Mouse (Mus musculus) forebrain, embryonic 15.5 days (tissue): ENCODE data around the gene Mylpf. TPM values are rescaled to one million over a fixed set of nuclear protein-coding genes. Genes with fewer than 3 reads are reported as not detected.
A peak's percentile ranks its signal among the peaks of the same experiment; 100 is the strongest.

Source experiments
- ATAC-seq: fragments of 200-750 bp; cut with Nextera tagmentation; replicated peaks from 2 replicates; pipeline ENCODE4 v1.8.0; 2017; ENCODE audit warnings: mild to moderate bottlenecking, moderate TSS enrichment, moderate library complexity
- H3K27ac ChIP-seq: fragments of 300-500 bp; sonication (generic); replicated peaks from 2 replicates; pipeline ENCODE4 v1.5.1; 2015; ENCODE audit warnings: mild to moderate bottlenecking, inconsistent platforms
- H3K27me3 ChIP-seq: fragments of 300-500 bp; sonication (generic); 2 replicates; pipeline ENCODE4 v1.6.1; 2015; ENCODE audit warnings: inconsistent platforms
- H3K36me3 ChIP-seq: fragments of 300-500 bp; sonication (generic); 2 replicates; pipeline ENCODE4 v1.6.1; 2015; ENCODE audit warnings: mild to moderate bottlenecking, inconsistent platforms
- H3K4me1 ChIP-seq: fragments of 300-500 bp; sonication (generic); 2 replicates; pipeline ENCODE4 v1.6.1; 2015; ENCODE audit warnings: inconsistent platforms
- H3K4me2 ChIP-seq: fragments of 300-500 bp; sonication (generic); replicated peaks from 2 replicates; pipeline ENCODE4 v1.6.1; 2015; ENCODE audit warnings: mild to moderate bottlenecking, inconsistent platforms
- H3K4me3 ChIP-seq: fragments of 300-500 bp; sonication (generic); 2 replicates; pipeline ENCODE4 v1.5.1; 2015; ENCODE audit warnings: mild to moderate bottlenecking, inconsistent platforms
- H3K9ac ChIP-seq: fragments of 300-500 bp; sonication (generic); replicated peaks from 2 replicates; pipeline ENCODE4 v1.6.1; 2015; ENCODE audit warnings: mild to moderate bottlenecking, inconsistent platforms
- H3K9me3 ChIP-seq: fragments of 300-500 bp; sonication (generic); 2 replicates; pipeline ENCODE4 v1.6.1; 2016; ENCODE audit warnings: inconsistent platforms
- WGBS: fragments of 180-500 bp; shearing (Covaris S2); methylation state at CpG from one replicate; pipeline ENCODE4 v1.1.7; 2015; ENCODE audit warnings: mixed read lengths; 5-methylcytosine and 5-hydroxymethylcytosine counted together
- polyA plus RNA-seq: library from polyadenylated mRNA; unstranded; fragments of >200 nt; fragmentation: Nextera tagmentation; extraction: Ambion mirVana; gene quantifications from 2 replicates; pipeline ENCODE4 v1.2.1, GENCODE M21; 2015

Mylpf gene
- polyA plus RNA-seq, 1 experiment from 2014 or later = 6.3 TPM

DNA sequence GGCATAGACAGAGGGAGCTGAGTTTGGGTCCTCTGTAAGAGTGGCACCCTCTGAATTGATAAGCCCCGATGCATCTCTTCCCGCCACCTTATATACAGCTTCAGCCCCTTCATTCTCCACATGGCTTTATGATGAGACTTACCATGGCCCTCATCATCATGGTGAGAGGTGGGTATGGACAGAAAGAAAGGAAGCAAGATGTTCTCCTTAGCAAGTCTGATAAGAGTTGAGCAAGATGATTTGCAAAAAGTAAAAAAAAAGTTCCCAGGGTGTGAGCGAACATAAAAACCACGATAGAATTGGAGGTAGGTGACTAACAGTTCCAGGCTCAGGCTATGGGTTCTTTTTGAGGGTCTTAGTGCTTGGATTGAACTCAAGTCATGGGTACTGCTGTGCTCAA lies 10.0 kb downstream of the Mylpf start:
- Histone ChIP-seq H3K4me1 (peaks cover 3% of the 10 kb centered on the region; the same call in 1 of the 2 replicates), H3K4me3 (no peak overlapping the region), H3K4me2 (no peak overlapping the region), H3K27me3 (no peaks in the 10 kb centered on the region), H3K9ac (no peak overlapping the region), H3K27ac (no peak overlapping the region), H3K9me3 (no peaks in the 10 kb centered on the region), H3K36me3 (no peaks in the 10 kb centered on the region)
- ATAC-seq = no peak
- 90% methylated on average over 4 of the region's 4 CpGs for WGBS

DNA sequence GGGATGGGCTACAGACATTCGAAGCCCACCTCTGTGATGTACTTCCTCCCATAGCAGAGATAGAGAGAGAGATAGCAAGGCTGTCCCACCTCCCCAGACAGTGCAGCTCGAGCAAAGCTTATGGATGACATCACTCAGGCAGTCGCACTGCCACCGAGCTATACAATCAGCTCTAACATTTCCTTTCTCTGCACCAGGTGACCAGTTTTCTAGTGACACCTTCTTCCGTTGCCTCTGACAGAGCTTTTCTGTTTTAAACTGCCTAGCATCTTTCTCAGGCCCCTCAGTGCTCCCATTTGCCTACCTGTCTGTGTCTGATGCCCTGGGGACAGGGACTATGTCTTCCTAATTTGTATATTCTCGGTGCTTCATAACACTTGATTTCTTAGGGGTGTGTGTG lies 11.8 kb downstream of the Mylpf start:
- Histone ChIP-seq H3K4me3 (no peak overlapping the region), H3K4me1 (no peaks in the 10 kb centered on the region), H3K36me3 (no peaks in the 10 kb centered on the region), H3K27me3 (no peaks in the 10 kb centered on the region), H3K9me3 (no peaks in the 10 kb centered on the region), H3K4me2 (no peak overlapping the region), H3K27ac (no peak overlapping the region), H3K9ac (no peak overlapping the region)
- WGBS = 87% methylated on average over 6 of the region's 6 CpGs
- ATAC-seq = no peak

DNA sequence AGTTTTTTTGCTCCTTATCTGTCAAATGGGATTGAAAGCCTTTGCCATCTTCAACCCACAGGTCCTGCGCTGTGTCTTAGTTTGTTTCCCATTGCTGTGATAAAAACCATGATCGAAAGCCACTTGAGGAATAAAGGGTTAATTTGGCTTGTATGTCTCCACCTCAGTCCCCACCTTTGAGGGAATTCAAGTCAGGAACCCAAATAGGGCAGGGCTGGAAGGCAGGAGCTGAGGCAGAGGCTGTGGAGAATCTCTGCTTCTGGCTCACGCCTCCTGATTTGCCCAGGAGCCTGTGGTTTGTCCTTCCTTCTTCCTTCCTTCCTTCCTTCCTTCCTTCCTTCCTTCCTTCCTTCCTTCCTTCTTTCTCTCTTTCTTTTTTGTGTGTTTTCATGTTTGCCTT lies 14.4 kb downstream of the Mylpf start:
- H3K27ac ChIP-seq = no peak overlapping the region
- H3K9me3 ChIP-seq = no peaks in the 10 kb centered on the region
- no peaks in the 10 kb centered on the region for H3K4me1 ChIP-seq
- no peaks in the 10 kb centered on the region for H3K36me3 ChIP-seq
- over 99% methylated on average over 3 of the region's 3 CpGs for WGBS
- ATAC-seq = no peak
- no peaks in the 10 kb centered on the region for H3K27me3 ChIP-seq
- no peak overlapping the region for H3K4me2 ChIP-seq
- H3K9ac ChIP-seq = no peak overlapping the region
- H3K4me3 ChIP-seq = no peak overlapping the region

DNA sequence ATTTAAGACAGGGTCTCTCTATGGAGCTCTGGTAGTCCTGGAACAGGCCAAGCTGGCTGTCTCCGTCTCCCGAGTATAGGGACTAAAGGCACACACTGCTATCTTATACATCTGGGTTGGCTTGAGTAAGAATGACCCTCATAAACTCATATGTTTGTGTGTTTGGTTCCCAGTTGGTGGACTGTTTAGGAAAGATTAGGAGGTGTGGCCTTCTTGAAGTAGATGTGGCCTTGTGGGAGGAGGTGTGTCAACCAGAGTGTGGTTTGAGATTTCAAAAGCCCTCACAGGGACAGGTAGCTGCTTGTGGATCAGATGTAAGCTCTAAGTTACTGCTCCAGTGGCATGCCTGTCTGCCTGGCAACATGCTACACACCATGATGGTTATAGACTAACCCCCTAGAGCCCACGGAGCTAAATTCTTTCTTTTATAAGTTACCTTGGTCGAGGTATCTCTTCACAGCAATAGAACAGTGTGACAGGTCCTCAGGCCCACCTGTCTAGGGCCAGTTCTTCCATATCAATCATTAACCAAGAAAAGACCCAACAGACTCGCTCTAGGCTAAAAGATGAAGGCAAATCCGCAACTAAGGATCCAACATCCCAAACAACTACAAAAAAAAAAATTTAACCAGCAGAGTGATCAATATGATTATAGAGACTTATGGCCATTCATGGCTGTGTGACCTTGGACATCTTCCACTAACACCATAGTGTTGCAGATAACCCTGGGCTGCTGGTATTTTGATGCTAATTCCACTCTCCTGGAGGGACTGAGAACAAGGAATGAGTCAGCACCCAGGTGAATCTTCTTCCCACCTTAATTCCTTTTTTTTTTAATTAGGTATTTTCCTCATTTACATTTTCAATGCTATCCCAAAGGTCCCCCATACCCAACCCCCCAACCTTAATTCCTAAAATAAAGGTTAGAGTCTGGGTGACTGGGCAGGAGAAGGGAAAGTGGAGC lies 15.1 kb downstream of the Mylpf start:
- Histone ChIP-seq H3K4me3 (no peak overlapping the region), H3K4me2 (no peak overlapping the region), H3K9me3 (no peaks in the 10 kb centered on the region), H3K27me3 (no peaks in the 10 kb centered on the region), H3K27ac (no peak overlapping the region), H3K9ac (no peak overlapping the region), H3K4me1 (no peaks in the 10 kb centered on the region), H3K36me3 (no peaks in the 10 kb centered on the region)
- no peak for ATAC-seq
- whole genome bisulfite sequencing = 86% methylated on average over 6 of the region's 6 CpGs

DNA sequence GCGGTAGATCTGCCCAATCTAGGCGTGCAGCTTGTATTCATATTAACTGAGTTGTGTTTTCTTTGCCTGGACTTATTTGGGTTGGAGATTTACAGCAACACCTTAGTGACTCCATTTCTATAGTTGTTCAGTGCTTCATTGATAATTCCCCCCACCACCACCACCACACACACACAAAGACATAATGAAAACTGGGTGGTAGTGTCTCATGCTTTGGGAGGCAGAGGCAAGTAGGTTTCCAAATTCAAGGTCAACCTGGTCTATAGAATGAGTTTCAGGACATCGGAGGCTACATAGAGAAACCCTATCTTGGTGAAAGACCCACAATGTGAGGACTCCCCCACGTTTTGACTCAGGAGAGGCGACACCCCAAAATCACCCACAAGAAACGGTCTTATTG lies 15.9 kb downstream of the Mylpf start:
- H3K27me3 ChIP-seq = no peaks in the 10 kb centered on the region
- WGBS = 94% methylated on average over 6 of the region's 6 CpGs
- H3K4me3 ChIP-seq = no peak overlapping the region
- ATAC-seq = no peak
- peaks cover 4% of the 10 kb centered on the region; the same call in 1 of the 2 replicates for H3K4me1 ChIP-seq
- H3K27ac ChIP-seq = no peak overlapping the region
- no peaks in the 10 kb centered on the region; the same call in 1 of the 2 replicates for H3K36me3 ChIP-seq
- no peak overlapping the region for H3K4me2 ChIP-seq
- H3K9me3 ChIP-seq = no peaks in the 10 kb centered on the region
- H3K9ac ChIP-seq = no peak overlapping the region

DNA sequence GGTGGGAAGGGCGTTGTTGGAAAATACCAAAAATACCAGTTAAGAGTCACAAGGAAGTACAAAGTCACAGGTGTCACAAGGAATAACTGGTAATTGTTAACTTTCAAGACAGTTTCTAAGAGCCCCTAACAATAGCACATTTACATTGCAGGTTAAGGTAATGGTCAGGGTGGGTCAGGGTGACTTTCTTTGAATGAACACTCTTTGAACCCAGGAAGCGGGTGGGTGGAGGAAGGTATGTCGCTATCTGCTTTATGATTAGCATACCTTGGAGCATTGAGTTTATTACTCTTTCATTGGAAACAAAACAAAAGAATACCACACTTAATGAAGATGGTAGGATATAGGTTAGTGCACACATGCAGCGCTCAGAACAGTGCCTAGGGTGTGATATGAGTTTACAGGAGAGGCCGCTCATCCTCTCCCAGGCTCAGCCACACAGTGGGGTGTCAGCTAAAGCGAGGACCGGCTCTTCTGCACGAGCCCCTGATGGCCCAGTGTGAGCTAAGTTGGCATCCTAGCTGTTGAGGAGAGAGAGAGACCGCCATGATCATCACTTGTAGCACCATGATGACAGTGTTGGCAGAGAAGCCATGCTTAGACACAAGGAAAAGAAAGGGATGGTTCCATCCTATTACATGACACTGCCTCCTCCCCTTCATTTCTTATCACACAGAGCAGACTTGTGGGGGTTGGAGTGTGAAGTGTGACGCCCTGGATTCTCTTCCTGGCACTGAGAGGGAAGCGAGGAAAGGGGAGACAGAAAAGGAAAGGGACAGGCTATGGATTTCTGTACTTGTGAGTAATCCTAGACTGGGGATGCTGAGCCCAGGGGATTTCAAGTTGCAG lies 16.7 kb downstream of the Mylpf start:
- ATAC-seq = no peak
- H3K27ac ChIP-seq = no peak overlapping the region
- WGBS = 88% methylated on average over 11 of the region's 11 CpGs

DNA sequence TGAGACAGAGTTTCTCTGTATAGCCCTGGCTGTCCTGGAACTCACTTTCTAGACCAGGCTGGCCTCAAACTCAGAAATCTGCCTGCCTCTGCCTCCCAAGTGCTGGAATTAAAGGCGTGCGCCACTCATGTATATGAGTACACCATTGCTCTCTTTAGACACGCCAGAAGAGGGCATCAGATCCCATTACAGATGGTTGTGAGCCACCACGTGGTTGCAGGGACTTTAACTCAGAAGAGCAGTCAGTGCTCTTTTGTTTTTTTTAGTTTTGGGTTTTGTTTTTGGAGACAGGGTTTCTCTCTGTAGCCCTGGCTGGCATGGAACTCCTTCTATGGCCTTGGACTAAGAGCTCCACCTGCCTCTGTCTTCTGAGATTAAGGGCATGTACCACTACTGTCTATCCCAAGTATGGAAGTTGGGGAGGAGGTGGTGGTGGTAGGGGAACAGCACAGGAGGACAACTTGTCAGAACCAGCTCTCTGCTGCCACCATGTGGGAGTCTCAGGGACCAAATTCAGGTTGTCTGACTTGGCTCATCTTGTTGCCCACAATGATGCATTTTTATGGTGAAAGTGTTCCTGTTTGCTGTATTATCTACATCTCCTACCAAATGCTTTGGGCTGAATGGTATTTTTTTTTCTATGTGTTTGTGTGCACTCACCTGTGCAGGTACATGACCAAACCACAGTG lies 20.1 kb downstream of the Mylpf start:
- Histone ChIP-seq H3K27ac (0 out of 2 replicates have a peak overlapping the region, but pooled peaks have one; percentile 16), H3K27me3 (no peaks in the 10 kb centered on the region), H3K4me1 (peaks cover 27% of the 10 kb centered on the region), H3K9ac (no peak overlapping the region), H3K4me3 (no peak overlapping the region), H3K36me3 (peaks cover 8% of the 10 kb centered on the region), H3K4me2 (no peak overlapping the region), H3K9me3 (no peaks in the 10 kb centered on the region)
- no peak for ATAC-seq
- WGBS = 65% methylated on average over 4 of the region's 4 CpGs

More for the DNA sequence above, 16.7 kb downstream of the Mylpf start:
- H3K9ac ChIP-seq = no peak overlapping the region
- no peak overlapping the region for H3K4me2 ChIP-seq
- H3K4me1 ChIP-seq = peaks cover 12% of the 10 kb centered on the region
- H3K9me3 ChIP-seq = no peaks in the 10 kb centered on the region
- no peak overlapping the region for H3K4me3 ChIP-seq
- peaks cover 2% of the 10 kb centered on the region for H3K36me3 ChIP-seq
- H3K27me3 ChIP-seq = no peaks in the 10 kb centered on the region

DNA sequence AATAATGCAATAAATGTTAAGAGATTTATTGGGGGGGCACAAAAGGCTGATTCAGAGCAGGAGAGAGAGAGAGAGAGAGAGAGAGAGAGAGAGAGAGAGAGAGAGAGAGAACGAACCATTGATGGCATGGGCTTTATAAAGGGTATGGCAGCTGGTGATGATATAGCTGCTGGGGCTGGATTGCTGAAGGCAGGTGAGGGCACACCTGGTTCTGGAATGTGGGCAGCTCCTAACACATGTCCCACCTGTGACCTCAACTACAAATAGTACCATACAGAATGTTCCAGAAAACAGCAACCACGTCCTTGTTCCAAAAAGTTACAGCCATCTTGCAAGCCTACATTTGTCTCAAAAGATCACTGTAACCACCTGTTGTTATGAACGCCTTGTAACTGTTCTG lies 22.7 kb downstream of the Mylpf start:
- Histone ChIP-seq H3K27ac (peak overlapping the region; percentile 35; the same call in 1 of the 2 replicates), H3K36me3 (peaks cover 23% of the 10 kb centered on the region), H3K4me3 (peak overlapping the region; percentile 69), H3K9me3 (no peaks in the 10 kb centered on the region), H3K4me2 (peak overlapping the region; percentile 62), H3K9ac (peak overlapping the region; percentile 92), H3K4me1 (peaks cover 41% of the 10 kb centered on the region), H3K27me3 (no peaks in the 10 kb centered on the region)
- ATAC-seq = no peak
- 60% methylated on average over 3 of the region's 3 CpGs for WGBS

DNA sequence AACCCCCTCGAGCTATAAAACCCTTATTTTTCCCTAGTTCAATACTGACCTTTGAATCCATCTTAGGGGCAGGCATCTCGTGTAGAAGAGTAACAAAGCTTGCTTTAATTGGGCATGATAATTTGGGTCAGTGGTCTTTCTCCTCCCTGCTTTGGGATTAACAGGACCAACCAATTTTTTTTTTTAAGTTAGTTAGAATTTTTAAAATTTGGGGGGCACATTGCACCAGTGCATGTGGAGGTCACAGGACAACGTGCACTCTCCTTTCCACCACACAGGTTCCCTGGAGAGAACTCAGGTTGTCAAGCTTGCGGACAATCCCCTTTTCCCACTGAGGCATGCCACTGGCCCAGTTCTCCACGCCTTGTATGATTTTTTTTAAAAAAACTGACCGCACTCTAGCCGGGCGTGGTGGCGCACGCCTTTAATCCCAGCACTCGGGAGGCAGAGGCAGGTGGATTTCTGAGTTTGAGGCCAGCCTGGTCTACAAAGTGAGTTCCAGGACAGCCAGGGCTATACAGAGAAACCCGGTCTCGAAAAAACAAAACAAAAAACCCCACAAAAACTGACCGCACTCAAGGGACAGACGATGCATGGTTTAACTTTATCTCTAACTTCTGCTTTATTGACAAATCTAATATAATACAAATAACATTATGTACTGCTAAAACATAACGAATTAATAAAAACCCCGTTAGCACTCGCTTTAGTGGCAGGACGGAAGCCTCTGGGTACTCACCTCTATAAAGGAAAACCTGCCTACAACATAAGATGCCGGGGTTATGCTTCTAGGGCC lies 23.3 kb downstream of the Mylpf start:
- H3K27ac ChIP-seq = peak overlapping the region; percentile 100
- H3K9ac ChIP-seq = peak overlapping the region; percentile 92
- H3K27me3 ChIP-seq = no peaks in the 10 kb centered on the region
- H3K9me3 ChIP-seq = no peaks in the 10 kb centered on the region
- H3K4me2 ChIP-seq = peak overlapping the region; percentile 62
- ATAC-seq = no peak
- 2% methylated on average over 20 of the region's 20 CpGs for WGBS
- H3K4me3 ChIP-seq = peak overlapping the region; percentile 69
- peaks cover 41% of the 10 kb centered on the region for H3K4me1 ChIP-seq
- peaks cover 30% of the 10 kb centered on the region for H3K36me3 ChIP-seq

DNA sequence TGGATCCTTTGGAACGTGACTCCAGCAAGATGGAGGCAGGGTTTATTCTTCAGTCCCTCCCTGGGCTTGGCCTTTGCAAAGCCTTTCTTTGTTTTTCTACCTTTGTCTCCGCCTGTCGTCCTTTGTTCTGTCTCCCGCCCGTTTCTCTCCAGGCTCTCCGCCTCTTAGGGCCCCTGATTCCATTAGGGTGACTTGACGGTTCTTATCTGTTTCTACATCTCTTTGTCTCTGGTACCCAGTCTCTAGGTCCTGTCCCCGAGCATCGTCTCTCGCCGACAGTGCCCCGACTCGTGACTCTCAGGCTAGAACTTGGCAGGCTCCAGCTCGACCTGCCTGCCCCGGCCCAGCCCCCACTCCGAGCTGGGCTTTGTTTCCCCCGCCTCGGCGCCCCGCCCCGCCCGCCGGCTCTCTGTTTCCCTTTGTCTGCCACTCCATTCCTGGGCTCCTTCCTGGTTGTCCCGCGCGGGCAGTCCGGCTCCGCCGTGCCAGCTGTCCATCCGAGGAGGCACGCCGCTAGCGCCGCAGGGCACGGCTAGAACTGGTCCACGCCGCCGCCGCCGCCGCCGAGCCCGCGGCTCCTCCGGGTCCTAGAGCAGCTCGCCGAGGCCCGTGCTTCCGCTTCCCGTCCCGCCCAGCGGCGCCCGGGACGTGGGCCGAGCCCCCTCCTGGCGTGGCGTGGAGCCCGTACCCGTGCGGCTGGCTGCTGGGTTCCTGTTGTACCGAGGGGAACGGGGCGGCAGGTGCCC lies 24.1 kb downstream of the Mylpf start, which contains the start of the genes Zfp553 and Sept1:
Gene Zfp553 (plus strand): TSS at position 440 of the 746 bp plus-strand sequence.
Gene Sept1 (minus strand): TSS at position 509 of the 746 bp plus-strand sequence.
- ATAC-seq = peak; percentile 95

More for the DNA sequence above, 24.1 kb downstream of the Mylpf start, which contains the start of the genes Zfp553 and Sept1:
- H3K27me3 ChIP-seq = no peaks in the 10 kb centered on the region
- WGBS = under 1% methylated on average over 63 of the region's 64 CpGs
- H3K36me3 ChIP-seq = peaks cover 37% of the 10 kb centered on the region
- H3K4me3 ChIP-seq = peak within 1 kb of the TSS; percentile 69
- peak within 1 kb of the TSS; percentile 92 for H3K9ac ChIP-seq
- peaks cover 44% of the 10 kb centered on the region for H3K4me1 ChIP-seq
- H3K27ac ChIP-seq = peak within 1 kb of the TSS; percentile 100
- H3K9me3 ChIP-seq = no peaks in the 10 kb centered on the region
- peak within 1 kb of the TSS; percentile 62 for H3K4me2 ChIP-seq
